Mouse (Mus musculus) heart, embryonic 14.5 days (tissue): Measurements from ENCODE around the gene Gatad2b. TPM values are rescaled to one million over a fixed set of nuclear protein-coding genes. Genes with fewer than 3 reads are reported as not detected.

Experiments
- ATAC-seq: fragments of 200-750 bp; cut with Nextera tagmentation; 2 replicates; pipeline ENCODE4 v1.8.0; 2017; ENCODE audit warnings: low read depth, moderate TSS enrichment; ENCODE audit not compliant: insufficient number of reproducible peaks, insufficient read depth, low FRiP score
- H3K27ac ChIP-seq, 2 experiments: fragments of 200-500 bp in 1 of 2; fragments of 300-500 bp in 1 of 2; sonication (generic) in 1 of 2; replicated peaks in 1 of 2; 2 replicates each; pipeline ENCODE4 v1.5.1; 2012 to 2014; ENCODE audit warnings: low read depth in 2 of 2, low read length in 2 of 2, control low read depth in 1 of 2, mild to moderate bottlenecking in 1 of 2, mixed read lengths in 1 of 2; ENCODE audit not compliant: control insufficient read depth in 1 of 2, insufficient read depth in 1 of 2
- H3K27me3 ChIP-seq: fragments of 300-500 bp; sonication (generic); 2 replicates; pipeline ENCODE4 v1.6.1; 2014; ENCODE audit warnings: mild to moderate bottlenecking, low read length, control low read depth; ENCODE audit not compliant: control insufficient read depth, insufficient read depth
- H3K36me3 ChIP-seq: fragments of 300-500 bp; sonication (generic); 2 replicates; pipeline ENCODE4 v1.6.1; 2014; ENCODE audit warnings: mild to moderate bottlenecking, control low read depth, low read length, mixed read lengths; ENCODE audit not compliant: control insufficient read depth, insufficient read depth
- H3K4me1 ChIP-seq, 2 experiments: fragments of 200-500 bp in 1 of 2; fragments of 300-500 bp in 1 of 2; sonication (generic) in 1 of 2; 2 replicates each; pipeline ENCODE4 v1.6.1; 2012 to 2014; ENCODE audit warnings: low read length in 2 of 2, control low read depth in 1 of 2, mixed read lengths in 1 of 2; ENCODE audit not compliant: control insufficient read depth in 2 of 2, insufficient read depth in 2 of 2
- H3K4me2 ChIP-seq: fragments of 300-500 bp; sonication (generic); 2 replicates; pipeline ENCODE4 v1.6.1; 2014; ENCODE audit warnings: mild to moderate bottlenecking, low read length
- H3K4me3 ChIP-seq, 2 experiments: fragments of 200-500 bp in 1 of 2; fragments of 300-500 bp in 1 of 2; sonication (generic) in 1 of 2; 2 replicates each; pipeline ENCODE4 v1.5.1; 2012 to 2014; ENCODE audit warnings: low read length in 2 of 2, mild to moderate bottlenecking in 2 of 2, control low read depth in 1 of 2, low read depth in 1 of 2, moderate library complexity in 1 of 2; ENCODE audit not compliant: control insufficient read depth in 1 of 2, insufficient read depth in 1 of 2
- H3K9ac ChIP-seq: fragments of 300-500 bp; sonication (generic); 2 replicates; pipeline ENCODE4 v1.6.1; 2014; ENCODE audit warnings: mild to moderate bottlenecking, low read length
- H3K9me3 ChIP-seq: fragments of 300-500 bp; sonication (generic); 2 replicates; pipeline ENCODE4 v1.6.1; 2016; ENCODE audit warnings: low read length, control low read depth; ENCODE audit not compliant: control insufficient read depth
- WGBS: fragments of 180-500 bp; shearing (Covaris S2); extraction: QIAGEN DNeasy Blood & Tissue Kit; methylation state at CpG from one replicate; pipeline ENCODE4 v1.1.7; 2014; 5-methylcytosine and 5-hydroxymethylcytosine counted together
- polyA plus RNA-seq: library from polyadenylated mRNA; unstranded; fragments of >200 nt; fragmentation: Nextera tagmentation; extraction: Ambion mirVana; gene quantifications from 2 replicates; pipeline ENCODE4 v1.2.1, GENCODE M21; 2014

The Gatad2b gene
- polyA plus RNA-seq, 1 experiment from 2014 or later: 9.4 TPM

DNA sequence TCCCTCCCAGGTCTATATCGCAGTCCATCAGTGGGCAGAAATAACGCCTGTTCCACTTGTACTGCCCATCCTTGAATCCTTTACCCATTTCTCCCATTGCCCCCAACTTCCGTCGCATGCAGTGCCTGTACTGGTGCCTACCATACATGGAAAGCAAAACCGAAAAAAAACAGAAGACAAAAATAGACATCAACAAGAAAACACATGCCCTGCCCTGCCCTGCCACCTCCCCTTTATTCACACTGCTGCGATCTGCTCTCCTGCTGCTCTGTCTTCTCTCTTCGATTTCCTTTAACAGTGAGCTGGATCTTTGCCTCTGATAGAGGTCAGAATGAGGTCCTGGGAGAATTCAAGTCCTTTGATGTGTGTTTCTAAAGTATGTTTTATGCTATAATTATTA lies 65.0 kb downstream of the Gatad2b start:
- no peaks in the 10 kb centered on the region for H3K27me3 ChIP-seq
- H3K4me3 ChIP-seq: no peak overlapping the region
- H3K4me2 ChIP-seq: no peak overlapping the region
- H3K36me3 ChIP-seq: peaks cover 88% of the 10 kb centered on the region
- no peaks in the 10 kb centered on the region for H3K4me1 ChIP-seq
- no peaks in the 10 kb centered on the region for H3K9me3 ChIP-seq
- no peak for ATAC-seq
- no peak overlapping the region for H3K27ac ChIP-seq
- 71% methylated on average over 7 of the region's 7 CpGs for WGBS
- H3K9ac ChIP-seq: no peak overlapping the region

DNA sequence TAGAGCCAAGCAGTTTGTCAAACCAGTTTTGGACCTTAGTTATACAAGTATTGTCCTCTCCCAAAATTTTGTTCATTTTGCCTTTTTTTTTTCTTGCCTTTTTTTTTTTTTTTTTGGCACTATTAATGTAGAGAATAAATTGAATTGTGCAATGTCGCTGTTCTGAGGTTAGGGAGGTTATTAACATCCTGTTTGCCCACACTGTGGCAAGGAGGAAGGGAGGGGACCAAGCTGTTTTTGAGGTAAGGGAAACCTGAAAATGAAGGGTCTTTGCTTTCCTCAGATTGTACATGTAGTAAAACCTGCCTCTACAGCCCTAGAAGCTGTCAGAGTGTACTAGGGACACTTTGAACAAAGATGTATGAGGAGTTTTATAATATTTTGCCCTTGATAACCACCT lies 66.3 kb downstream of the Gatad2b start:
- Histone ChIP-seq H3K9me3 (no peaks in the 10 kb centered on the region), H3K27me3 (no peaks in the 10 kb centered on the region), H3K36me3 (peaks cover 75% of the 10 kb centered on the region), H3K4me3 (no peak overlapping the region), H3K27ac (no peak overlapping the region), H3K4me2 (no peak overlapping the region), H3K4me1 (no peaks in the 10 kb centered on the region), H3K9ac (no peak overlapping the region)
- ATAC-seq: no peak
- 89% methylated on average over 1 of the region's 1 CpGs for WGBS

DNA sequence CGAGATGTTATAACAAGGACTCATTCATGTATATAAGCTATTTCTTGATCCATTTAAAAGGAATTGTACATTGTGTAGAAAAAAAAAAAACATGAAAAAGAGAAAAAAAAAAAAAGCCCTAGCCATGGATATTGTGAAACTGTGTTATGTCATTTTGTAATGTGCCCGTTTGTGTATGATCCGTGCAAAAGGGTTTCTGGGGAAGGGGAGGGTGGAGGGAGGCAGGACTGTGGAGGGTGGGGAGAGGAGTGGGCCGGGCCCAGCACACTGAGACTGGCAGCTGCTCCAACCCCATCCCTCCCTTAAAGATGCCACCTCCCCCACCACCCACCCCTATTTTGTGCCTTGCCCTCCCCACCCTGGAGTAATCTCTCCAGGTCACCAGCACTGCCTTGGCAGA lies 68.5 kb downstream of the Gatad2b start:
- no peak for ATAC-seq
- Histone ChIP-seq H3K9ac (no peak overlapping the region), H3K27me3 (no peaks in the 10 kb centered on the region), H3K9me3 (no peaks in the 10 kb centered on the region), H3K4me2 (no peak overlapping the region), H3K27ac (no peak overlapping the region), H3K4me3 (no peak overlapping the region), H3K4me1 (no peaks in the 10 kb centered on the region), H3K36me3 (peaks cover 53% of the 10 kb centered on the region)
- WGBS: 86% methylated on average over 4 of the region's 4 CpGs

DNA sequence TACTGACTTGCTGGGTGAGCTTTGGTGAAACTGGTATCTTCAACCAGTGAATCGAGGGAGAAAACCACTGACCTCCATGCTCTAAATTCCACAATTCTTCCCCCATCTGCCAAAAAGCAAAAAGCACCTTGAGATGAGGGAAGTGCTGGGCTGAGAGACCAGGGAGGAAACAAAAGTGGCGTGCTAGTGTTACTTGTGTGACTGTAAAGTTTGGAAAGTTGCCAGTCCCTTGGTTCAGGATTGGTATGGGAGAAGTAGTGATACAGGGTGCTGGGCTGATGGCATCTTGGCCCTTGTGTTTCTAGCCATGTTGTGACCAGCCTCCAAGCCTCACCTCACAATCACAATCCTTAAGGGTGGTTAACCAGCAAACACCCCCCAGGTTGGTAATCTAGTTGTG lies 69.4 kb downstream of the Gatad2b start:
- ATAC-seq: no peak
- WGBS: 64% methylated on average over 2 of the region's 2 CpGs
- peaks cover 44% of the 10 kb centered on the region for H3K36me3 ChIP-seq
- H3K27ac ChIP-seq: no peak overlapping the region
- no peak overlapping the region for H3K4me3 ChIP-seq
- no peaks in the 10 kb centered on the region for H3K9me3 ChIP-seq
- H3K4me2 ChIP-seq: no peak overlapping the region
- no peaks in the 10 kb centered on the region for H3K4me1 ChIP-seq
- no peak overlapping the region for H3K9ac ChIP-seq
- no peaks in the 10 kb centered on the region for H3K27me3 ChIP-seq

DNA sequence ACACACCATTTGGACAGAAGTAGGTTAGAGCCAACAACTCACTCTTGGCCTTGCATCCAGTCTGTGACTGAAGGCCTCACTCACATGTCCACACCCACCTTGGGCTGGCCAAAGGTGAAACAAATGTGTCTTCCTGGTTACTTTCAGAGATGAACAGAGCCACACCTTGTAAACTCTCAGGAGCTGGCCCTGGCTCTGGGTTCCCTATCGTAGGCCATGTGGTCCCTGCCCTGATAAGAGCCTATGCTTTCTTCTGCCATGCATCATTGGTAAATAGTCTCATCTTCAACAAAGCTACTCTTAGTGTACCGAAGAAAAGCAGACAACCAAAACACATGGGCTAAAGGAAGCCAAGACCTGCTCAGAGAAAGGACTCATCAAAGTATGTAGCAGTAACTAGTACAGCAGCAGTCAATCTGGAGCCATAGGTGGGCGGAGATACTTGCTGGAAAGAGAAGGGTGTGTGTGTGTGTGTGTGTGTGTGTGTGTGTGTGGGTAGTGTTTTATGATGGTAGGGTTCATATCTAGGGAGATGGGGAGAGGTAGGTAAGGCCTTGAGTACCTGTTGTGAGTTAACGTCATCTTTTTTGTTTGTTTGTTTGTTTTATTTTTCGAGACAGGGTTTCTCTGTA lies 74.1 kb downstream of the Gatad2b start:
- Histone ChIP-seq H3K9me3 (no peaks in the 10 kb centered on the region), H3K36me3 (peaks cover 3% of the 10 kb centered on the region; the same call in 1 of the 2 replicates), H3K4me3 (no peak overlapping the region), H3K4me2 (no peak overlapping the region), H3K4me1 (no peaks in the 10 kb centered on the region), H3K27me3 (no peaks in the 10 kb centered on the region), H3K27ac (no peak overlapping the region), H3K9ac (no peak overlapping the region)
- 82% methylated on average over 5 of the region's 5 CpGs for WGBS
- no peak for ATAC-seq

DNA sequence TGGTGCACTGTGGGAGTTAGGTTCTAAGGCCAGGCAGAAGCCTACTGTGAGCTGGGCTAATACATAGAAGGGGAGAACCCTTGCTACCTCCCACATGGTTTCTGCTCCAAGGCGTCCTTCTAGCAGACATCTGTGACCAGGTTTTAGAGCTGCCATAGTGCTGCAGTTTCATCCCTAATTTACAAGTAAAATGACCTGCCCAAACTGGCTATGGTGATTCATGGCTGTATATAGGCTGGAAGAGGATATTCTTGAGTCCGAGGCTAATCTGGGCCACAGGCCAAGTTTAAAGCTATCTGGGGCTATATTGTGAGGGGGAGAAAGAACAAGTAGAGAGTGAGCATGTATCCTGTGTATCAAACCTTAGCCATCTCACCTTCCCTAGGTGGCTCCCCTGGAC lies 76.1 kb downstream of the Gatad2b start:
- H3K36me3 ChIP-seq: no peaks in the 10 kb centered on the region
- no peaks in the 10 kb centered on the region for H3K4me1 ChIP-seq
- WGBS: 19% methylated on average over 2 of the region's 2 CpGs
- H3K4me3 ChIP-seq: no peak overlapping the region
- no peak overlapping the region for H3K27ac ChIP-seq
- ATAC-seq: no peak
- H3K4me2 ChIP-seq: no peak overlapping the region
- no peak overlapping the region for H3K9ac ChIP-seq
- no peaks in the 10 kb centered on the region for H3K27me3 ChIP-seq
- no peaks in the 10 kb centered on the region for H3K9me3 ChIP-seq

DNA sequence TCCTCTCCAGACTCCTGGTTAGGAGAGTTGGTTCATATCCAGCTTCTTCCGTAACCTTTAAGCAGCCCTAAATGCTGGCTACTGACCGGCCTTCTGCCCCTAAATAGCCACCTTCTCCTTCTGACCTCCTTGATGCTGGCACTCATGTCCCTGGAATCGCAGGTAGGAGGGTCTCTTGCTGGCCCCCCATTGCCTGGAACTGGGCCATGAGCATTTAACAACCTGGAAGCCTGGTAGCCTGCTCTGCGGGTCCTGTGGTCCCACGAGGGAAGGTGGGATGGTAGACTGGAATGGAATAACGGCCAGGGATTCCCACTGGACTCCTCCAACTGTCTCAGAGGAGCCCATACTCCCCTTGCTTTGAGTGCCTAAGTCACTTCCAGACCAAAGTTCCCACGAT lies 78.9 kb downstream of the Gatad2b start:
- no peaks in the 10 kb centered on the region for H3K4me1 ChIP-seq
- no peak overlapping the region for H3K4me2 ChIP-seq
- no peaks in the 10 kb centered on the region for H3K36me3 ChIP-seq
- no peak for ATAC-seq
- WGBS: 68% methylated on average over 7 of the region's 7 CpGs
- no peak overlapping the region for H3K27ac ChIP-seq
- no peaks in the 10 kb centered on the region for H3K9me3 ChIP-seq
- H3K4me3 ChIP-seq: no peak overlapping the region
- H3K27me3 ChIP-seq: no peaks in the 10 kb centered on the region
- no peak overlapping the region for H3K9ac ChIP-seq

DNA sequence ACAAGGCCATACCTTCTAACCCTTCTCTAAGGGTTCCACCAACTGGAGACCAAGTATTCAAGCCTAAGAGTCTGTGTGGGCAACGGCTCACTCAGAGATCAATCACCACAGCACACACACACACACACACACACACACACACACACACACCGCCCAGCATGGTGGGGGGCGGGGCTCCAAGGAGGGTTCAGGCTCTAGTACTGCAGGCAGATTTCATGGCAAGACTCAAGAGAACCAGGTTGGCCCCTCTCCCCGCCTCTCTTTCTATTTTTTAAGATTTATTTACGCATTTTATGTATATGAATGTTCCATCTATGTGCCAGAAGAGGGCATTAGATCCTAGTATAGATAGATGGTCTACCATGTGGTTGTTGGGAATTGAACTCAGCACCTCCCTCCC lies 79.8 kb downstream of the Gatad2b start:
- ATAC-seq: no peak
- Histone ChIP-seq H3K9me3 (no peaks in the 10 kb centered on the region), H3K36me3 (no peaks in the 10 kb centered on the region), H3K4me3 (no peak overlapping the region), H3K9ac (no peak overlapping the region), H3K27me3 (no peaks in the 10 kb centered on the region), H3K4me1 (no peaks in the 10 kb centered on the region), H3K27ac (no peak overlapping the region), H3K4me2 (no peak overlapping the region)
- 57% methylated on average over 5 of the region's 5 CpGs for WGBS
